Mouse (Mus musculus): ENCODE measurements around the gene Btf3.

Gene Btf3

DNA sequence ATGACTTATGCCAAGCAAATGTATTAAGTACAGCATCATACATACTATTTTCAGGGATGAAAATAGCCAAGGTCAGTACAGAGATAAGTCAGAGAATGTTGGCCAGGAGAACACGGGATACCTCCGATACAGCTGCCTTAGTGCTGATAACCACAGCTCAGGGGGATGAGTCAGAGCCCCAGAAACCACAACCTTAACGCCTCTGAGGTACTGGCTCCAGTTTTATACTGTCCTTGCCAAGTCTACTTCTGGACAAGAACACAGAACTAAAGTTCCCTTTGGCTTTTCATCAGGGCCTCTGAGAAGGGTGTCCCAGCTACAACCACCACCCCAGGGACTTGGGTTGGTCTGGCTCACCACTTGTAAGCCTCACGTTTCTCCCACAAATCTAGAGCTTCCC is 41.2 kb downstream of the Btf3 start:
- DNase-seq: no peak

- no peak for DNase-seq
These were observed 42.8 kb downstream of the Btf3 start for GRCm38 (mm10) chr13:98274023-98274422.

- DNase-seq: no peak
These were observed 52.7 kb downstream of the Btf3 start for GRCm38 (mm10) chr13:98264111-98264510.

DNA sequence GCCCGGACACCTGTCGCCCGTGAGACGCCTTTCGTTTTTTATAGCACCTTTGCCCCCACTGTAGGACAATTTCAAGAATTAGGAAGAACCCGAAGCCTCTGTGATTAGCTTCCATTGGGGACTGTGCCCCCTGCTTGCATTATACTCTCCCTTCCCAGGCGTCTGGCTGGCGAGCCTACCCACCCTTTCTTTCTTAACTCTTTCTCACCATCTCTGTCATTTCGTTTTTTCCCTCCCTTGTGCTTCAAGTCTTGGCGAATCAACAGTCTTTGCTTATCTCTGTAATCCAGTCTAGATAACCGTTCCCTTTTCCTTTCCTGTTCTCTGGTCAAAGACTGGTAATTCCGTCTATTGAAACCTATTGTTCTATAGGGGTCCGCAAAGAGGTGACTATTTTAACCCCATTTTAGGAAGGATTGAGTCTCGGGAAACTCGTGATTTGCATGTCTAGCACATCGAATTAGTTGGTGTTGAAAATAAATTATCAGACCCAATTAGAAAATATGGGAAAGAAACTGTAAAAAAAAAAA is 53.3 kb downstream of the Btf3 start:
- DNase-seq: no peak

GRCm38 (mm10) chr13:98262636-98263457 is 54.0 kb downstream of the Btf3 start, which contains the start of the genes Utp15 and Ankra2:
Utp15 (minus strand) TSS chr13:98263041.
Ankra2 (plus strand) TSS chr13:98263074.
- peak; percentile 98 to 99 for DNase-seq

Data from kidney, postnatal 36 days (tissue).